Mouse (Mus musculus): Measurements from ENCODE around the gene Rtn3.

Gene Rtn3

GRCm38 (mm10) chr19:7420841-7421601 lies 62.1 kb downstream of the Rtn3 start:
- ChIA-PET POLR2A (interaction anchor here in 3 of 4 experiments (0.5 to 2.0 kb wide), 19 partner anchors 10 to 1444 kb away, joined by 3 to 12 read pairs (median 4); partner anchors contain the start of genes Cox8a (in 1 of the 3), Mark2 (in 1 of the 3) and Rtn3 (in 1 of the 3)), CTCF (interaction anchor here in 1 of 4 experiments (0.7 kb wide), 1 partner anchor 16 kb away, joined by 3 read pairs; no protein-coding TSS in a partner anchor)

- ChIA-PET CTCF (interaction anchor here in 2 of 4 experiments (0.6 to 0.7 kb wide), 3 partner anchors 115 to 362 kb away, joined by 3 to 4 read pairs (median 3); no protein-coding TSS in a partner anchor), POLR2A (interaction anchor here in 3 of 4 experiments (0.6 to 1.8 kb wide), 13 partner anchors 9 to 201 kb away, joined by 3 to 5 read pairs (median 3); no protein-coding TSS in a partner anchor)
Observed at GRCm38 (mm10) chr19:7420108-7420507, 63.0 kb downstream of the Rtn3 start.

GRCm38 (mm10) chr19:7419134-7419533 lies 63.9 kb downstream of the Rtn3 start:
- ChIA-PET CTCF (interaction anchor here in 3 of 4 experiments (0.6 to 2.3 kb wide), 6 partner anchors 74 to 398 kb away, joined by 3 to 9 read pairs (median 5); partner anchors contain the start of gene Rcor2 (in 1 of the 3)), POLR2A (interaction anchor here (0.6 to 3.1 kb wide), 23 partner anchors 11 to 1336 kb away, joined by 3 to 16 read pairs (median 4); partner anchors contain the start of genes Otub1 (in 1 of the 4), Rcor2 (in 1 of the 4), Rtn3 (in 1 of the 4) and Slc3a2 (in 1 of the 4))

GRCm38 (mm10) chr19:7417911-7418849 lies 64.9 kb downstream of the Rtn3 start:
- ChIA-PET CTCF (interaction anchor here (0.5 to 2.3 kb wide), 44 partner anchors 8 to 1368 kb away, joined by 3 to 10 read pairs (median 4); partner anchors contain the start of genes Cox8a (in 1 of the 4), Mark2 (in 1 of the 4), Naa40 (in 1 of the 4) and Rcor2 (in 1 of the 4)), POLR2A (interaction anchor here (0.5 to 3.1 kb wide), 78 partner anchors 9 to 1378 kb away, joined by 3 to 35 read pairs (median 4); partner anchors contain the start of genes Otub1 (in 2 of the 4), Rcor2 (in 2 of the 4), Cox8a (in 1 of the 4) and Naa40 (in 1 of the 4))

- CTCF ChIA-PET: interaction anchor here in 3 of 4 experiments (0.6 to 2.3 kb wide), 26 partner anchors 9 to 1369 kb away, joined by 3 to 10 read pairs (median 4); partner anchors contain the start of genes Cox8a (in 1 of the 3), Naa40 (in 1 of the 3), Rcor2 (in 1 of the 3) and Taf6l (in 1 of the 3)
Observed at GRCm38 (mm10) chr19:7416834-7417735, 66.0 kb downstream of the Rtn3 start, which contains the start of gene 2700081O15Rik. TSS of gene 2700081O15Rik (plus strand) at chr19:7417625.

GRCm38 (mm10) chr19:7415916-7416833 lies 66.9 kb downstream of the Rtn3 start:
- ChIA-PET CTCF (interaction anchor here in 2 of 4 experiments (0.9 to 2.3 kb wide), 4 partner anchors 20 to 157 kb away, joined by 3 to 9 read pairs (median 4); no protein-coding TSS in a partner anchor), POLR2A (interaction anchor here in 3 of 4 experiments (0.5 to 3.1 kb wide), 43 partner anchors 11 to 1423 kb away, joined by 3 to 35 read pairs (median 4); partner anchors contain the start of genes Mark2 (in 2 of the 3), Naa40 (in 2 of the 3), Rtn3 (in 2 of the 3) and Atl3 (in 1 of the 3))

More at GRCm38 (mm10) chr19:7416834-7417735, 66.0 kb downstream of the Rtn3 start, which contains the start of gene 2700081O15Rik:
- POLR2A ChIA-PET: interaction anchor here (0.5 to 3.1 kb wide), 77 partner anchors 10 to 1422 kb away, joined by 3 to 35 read pairs (median 4); partner anchors contain the start of genes Mark2 (in 2 of the 4), Naa40 (in 2 of the 4), Otub1 (in 2 of the 4) and Rcor2 (in 2 of the 4)

GRCm38 (mm10) chr19:7412361-7412760 lies 70.7 kb downstream of the Rtn3 start:
- POLR2A ChIA-PET: interaction anchor here in 3 of 4 experiments (0.6 to 2.6 kb wide), 11 partner anchors 12 to 1311 kb away, joined by 3 to 7 read pairs (median 3); partner anchors contain the start of gene Slc3a2 (in 1 of the 3)
- CTCF ChIA-PET: no interaction called here

GRCm38 (mm10) chr19:7404623-7405229 lies 78.4 kb downstream of the Rtn3 start:
- POLR2A ChIA-PET: interaction anchor here in 3 of 4 experiments (0.6 to 2.2 kb wide), 22 partner anchors 9 to 347 kb away, joined by 3 to 12 read pairs (median 4); partner anchors contain the start of genes 2700081O15Rik (in 2 of the 3), Atl3 (in 1 of the 3) and Otub1 (in 1 of the 3)
- CTCF ChIA-PET: interaction anchor here in 3 of 4 experiments (0.6 to 1.7 kb wide), 7 partner anchors 16 to 334 kb away, joined by 3 to 5 read pairs (median 3); no protein-coding TSS in a partner anchor

- CTCF ChIA-PET: interaction anchor here in 3 of 4 experiments (0.6 to 1.3 kb wide), 3 partner anchors 18 to 273 kb away, joined by 4 to 7 read pairs (median 5); no protein-coding TSS in a partner anchor
- POLR2A ChIA-PET: interaction anchor here in 3 of 4 experiments (0.6 to 2.5 kb wide), 21 partner anchors 11 to 531 kb away, joined by 3 to 10 read pairs (median 4); partner anchors contain the start of genes 2700081O15Rik (in 1 of the 3), Naa40 (in 1 of the 3) and Spindoc (in 1 of the 3)
Observed at GRCm38 (mm10) chr19:7400635-7401034, 82.4 kb downstream of the Rtn3 start.

- ChIA-PET CTCF (interaction anchor here in 1 of 4 experiments (0.7 kb wide), 1 partner anchor 132 kb away, joined by 3 read pairs; the partner anchor contains the start of gene Rcor2), POLR2A (interaction anchor here in 3 of 4 experiments (0.6 to 2.5 kb wide), 6 partner anchors 12 to 1422 kb away, joined by 3 to 10 read pairs (median 4); partner anchors contain the start of genes 2700081O15Rik (in 1 of the 3) and Naa40 (in 1 of the 3))
Observed at GRCm38 (mm10) chr19:7398898-7399297, 84.2 kb downstream of the Rtn3 start.

GRCm38 (mm10) chr19:7396867-7397826 lies 85.9 kb downstream of the Rtn3 start:
- ChIA-PET POLR2A (interaction anchor here in 2 of 4 experiments (0.8 to 2.5 kb wide), 7 partner anchors 7 to 45 kb away, joined by 3 to 6 read pairs (median 3); no protein-coding TSS in a partner anchor), CTCF (interaction anchor here in 3 of 4 experiments (0.6 to 1.3 kb wide), 5 partner anchors 9 to 352 kb away, joined by 3 to 6 read pairs (median 3); no protein-coding TSS in a partner anchor)

- ChIA-PET CTCF (interaction anchor here in 3 of 4 experiments (0.5 to 1.1 kb wide), 12 partner anchors 8 to 455 kb away, joined by 3 to 7 read pairs (median 4); partner anchors contain the start of gene 2700081O15Rik (in 1 of the 3)), POLR2A (interaction anchor here (0.5 to 1.7 kb wide), 32 partner anchors 11 to 1777 kb away, joined by 3 to 9 read pairs (median 4); partner anchors contain the start of gene Atl3 (in 1 of the 4))
Observed at GRCm38 (mm10) chr19:7388488-7388887, 94.6 kb downstream of the Rtn3 start.

- CTCF ChIA-PET: interaction anchor here in 1 of 4 experiments (0.9 kb wide), 1 partner anchor 10 kb away, joined by 3 read pairs; no protein-coding TSS in a partner anchor
- POLR2A ChIA-PET: interaction anchor here in 1 of 4 experiments (0.8 to 1.9 kb wide), 6 partner anchors 8 to 124 kb away, joined by 3 to 7 read pairs (median 4); no protein-coding TSS in a partner anchor
Observed at GRCm38 (mm10) chr19:7386042-7386441, 97.0 kb downstream of the Rtn3 start.
